Comparison of ENCODE assay signal across 8 mouse cellular contexts in the genomic region with DNA sequence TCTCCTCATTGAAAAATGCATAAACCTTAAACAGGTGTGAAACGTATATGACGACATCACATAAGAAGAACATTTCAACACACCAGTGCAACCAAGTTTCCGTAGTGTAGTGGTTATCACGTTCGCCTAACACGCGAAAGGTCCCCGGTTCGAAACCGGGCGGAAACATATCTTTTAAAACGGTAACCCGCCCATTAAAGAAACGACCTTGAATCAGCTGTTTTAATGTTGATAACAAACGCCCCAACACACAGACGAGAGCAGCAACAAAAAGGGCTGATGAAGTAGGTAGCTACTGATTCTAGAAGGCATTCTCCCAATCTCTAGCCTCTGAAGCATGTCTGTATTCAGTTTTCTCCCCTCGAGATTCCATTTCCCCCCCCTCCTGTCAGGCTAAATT. TPM values are rescaled to one million over a fixed set of nuclear protein-coding genes. Genes with fewer than 3 reads are reported as not detected.
DNase-seq lines count a peak whose midpoint lies in the region; ATAC-seq and TF ChIP-seq lines count a peak whose summit lies in the region.

No protein-coding gene starts in this region.

- peaks cover 48% of the 10 kb centered on the region for H3K4me1 ChIP-seq in E14TG2a.4 (replicated peaks; ENCODE audit: low read depth, low read length)
- H3K4me1 ChIP-seq in brown adipose tissue, adult 24 weeks (ENCODE audit: control insufficient read depth, insufficient read depth, insufficient read length, low read length) = no peaks in the 10 kb centered on the region
- peaks cover 21% of the 10 kb centered on the region for H3K4me1 ChIP-seq in forebrain, embryonic 10.5 days
- H3K4me1 ChIP-seq in heart, postnatal 0 days (ENCODE audit: control insufficient read depth, insufficient read depth) = peaks cover 12% of the 10 kb centered on the region
- peaks cover 24% of the 10 kb centered on the region for H3K4me1 ChIP-seq in liver, embryonic 15.5 days (replicated peaks)
- peaks cover 6% of the 10 kb centered on the region; the same call in 1 of the 2 replicates for H3K4me1 ChIP-seq in neural tube, embryonic 11.5 days (ENCODE audit: control insufficient read depth, insufficient read depth, low read length)
- peaks cover 16% of the 10 kb centered on the region for H3K4me1 ChIP-seq in stomach, embryonic 16.5 days (ENCODE audit: control insufficient read depth, insufficient read depth, low read length)

- WGBS in forebrain, embryonic 10.5 days = 0% methylated on average over 17 of the region's 17 CpGs
- under 1% methylated on average over 17 of the region's 17 CpGs for WGBS in heart, postnatal 0 days
- 0% methylated on average over 17 of the region's 17 CpGs for WGBS in liver, embryonic 15.5 days (ENCODE audit: insufficient replicate concordance)
- under 1% methylated on average over 17 of the region's 17 CpGs for WGBS in neural tube, embryonic 11.5 days
- WGBS in stomach, embryonic 16.5 days = under 1% methylated on average over 17 of the region's 17 CpGs

- peaks cover 34% of the 10 kb centered on the region for H3K27me3 ChIP-seq in E14TG2a.4 (ENCODE audit: insufficient read depth, low read length)
- peaks cover 37% of the 10 kb centered on the region for H3K27me3 ChIP-seq in forebrain, embryonic 10.5 days (ENCODE audit: poor library complexity, severe bottlenecking)
- no peaks in the 10 kb centered on the region for H3K27me3 ChIP-seq in heart, postnatal 0 days (ENCODE audit: control insufficient read depth, insufficient read depth, low read length)
- H3K27me3 ChIP-seq in liver, embryonic 15.5 days = peaks cover 37% of the 10 kb centered on the region
- no peaks in the 10 kb centered on the region for H3K27me3 ChIP-seq in neural tube, embryonic 11.5 days (ENCODE audit: control insufficient read depth, insufficient read depth, low read length)
- H3K27me3 ChIP-seq in stomach, embryonic 16.5 days (ENCODE audit: control insufficient read depth, insufficient read depth, low read length) = no peaks in the 10 kb centered on the region

- no peak overlapping the region for H3K9ac ChIP-seq in heart, postnatal 0 days (replicated peaks; ENCODE audit: low read depth, low read length)
- H3K9ac ChIP-seq in liver, embryonic 15.5 days = peak overlapping the region; percentile 62
- H3K9ac ChIP-seq in neural tube, embryonic 11.5 days (ENCODE audit: low read length) = no peak overlapping the region
- H3K9ac ChIP-seq in stomach, embryonic 16.5 days (ENCODE audit: low read length) = 0 out of 2 replicates have a peak overlapping the region, but pooled peaks have one; percentile 39

- no peaks in the 10 kb centered on the region for H3K9me3 ChIP-seq in E14TG2a.4 (ENCODE audit: low read length)
- H3K9me3 ChIP-seq in forebrain, embryonic 10.5 days = no peaks in the 10 kb centered on the region
- H3K9me3 ChIP-seq in heart, postnatal 0 days (replicated peaks; ENCODE audit: control insufficient read depth, low read length) = no peaks in the 10 kb centered on the region
- H3K9me3 ChIP-seq in liver, embryonic 15.5 days (replicated peaks) = no peaks in the 10 kb centered on the region
- no peaks in the 10 kb centered on the region for H3K9me3 ChIP-seq in neural tube, embryonic 11.5 days (ENCODE audit: control insufficient read depth, low read length)
- H3K9me3 ChIP-seq in stomach, embryonic 16.5 days (replicated peaks; ENCODE audit: control insufficient read depth, low read length) = no peaks in the 10 kb centered on the region

- peak; percentile 79 for DNase-seq in forebrain, embryonic 10.5 days (ENCODE audit: extremely low spot score, low spot score)
- peak; percentile 82 for DNase-seq in heart, postnatal 0 days (ENCODE audit: low spot score)
- peak; percentile 93 to 94 for DNase-seq in kidney, postnatal 36 days
- DNase-seq in neural tube, embryonic 11.5 days (ENCODE audit: low spot score) = peak; percentile 88

- H3K4me3 ChIP-seq in E14TG2a.4 (replicated peaks; ENCODE audit: low read length) = peak overlapping the region; percentile 99
- peak overlapping the region; percentile 63 for H3K4me3 ChIP-seq in brown adipose tissue, adult 24 weeks (ENCODE audit: insufficient read depth, low read depth, low read length)
- peak overlapping the region; percentile 92 for H3K4me3 ChIP-seq in forebrain, embryonic 10.5 days
- peak overlapping the region; percentile 95 for H3K4me3 ChIP-seq in heart, postnatal 0 days (ENCODE audit: low read depth, low read length)
- peak overlapping the region; percentile 91 for H3K4me3 ChIP-seq in liver, embryonic 15.5 days (replicated peaks)
- H3K4me3 ChIP-seq in neural tube, embryonic 11.5 days (ENCODE audit: low read depth, low read length) = peak overlapping the region; percentile 88
- peak overlapping the region; percentile 63 for H3K4me3 ChIP-seq in stomach, embryonic 16.5 days (replicated peaks; ENCODE audit: low read length)

- ATAC-seq in heart, postnatal 0 days (ENCODE audit: insufficient read depth, low read depth) = peak; percentile 10; the same call in 1 of the 2 replicates
- peak; percentile 41 for ATAC-seq in liver, embryonic 15.5 days (ENCODE audit: insufficient read depth)
- ATAC-seq in neural tube, embryonic 11.5 days (ENCODE audit: insufficient read depth, low FRiP score, low TSS enrichment) = peak; percentile 46
- ATAC-seq in stomach, embryonic 16.5 days (ENCODE audit: insufficient read depth, low FRiP score) = peak; percentile 57

- peaks cover 23% of the 10 kb centered on the region for H3K36me3 ChIP-seq in E14TG2a.4 (ENCODE audit: insufficient read depth, low read length)
- H3K36me3 ChIP-seq in forebrain, embryonic 10.5 days (replicated peaks) = peaks cover 19% of the 10 kb centered on the region
- H3K36me3 ChIP-seq in heart, postnatal 0 days (replicated peaks; ENCODE audit: control insufficient read depth, insufficient read depth, low read length) = peaks cover 19% of the 10 kb centered on the region
- peaks cover 18% of the 10 kb centered on the region for H3K36me3 ChIP-seq in liver, embryonic 15.5 days (replicated peaks)
- no peaks in the 10 kb centered on the region for H3K36me3 ChIP-seq in neural tube, embryonic 11.5 days (ENCODE audit: control insufficient read depth, insufficient read depth, low read length)
- peaks cover 10% of the 10 kb centered on the region for H3K36me3 ChIP-seq in stomach, embryonic 16.5 days (ENCODE audit: control insufficient read depth, insufficient read depth, low read length)

- TF ChIP-seq EP300 in heart, postnatal 0 days (IDR thresholded peaks at IDR 0.05; ENCODE audit: low read depth) = no peak

- TF ChIP-seq CTCF in E14TG2a.4 (conservative IDR thresholded peaks at IDR 0.05; ENCODE audit: low read length) = no peak
- TF ChIP-seq CTCF in heart, postnatal 0 days (IDR thresholded peaks at IDR 0.05; ENCODE audit: low read depth) = no peak

- H3K4me2 ChIP-seq in heart, postnatal 0 days (ENCODE audit: low read depth, low read length) = peak overlapping the region; percentile 75
- H3K4me2 ChIP-seq in liver, embryonic 15.5 days = peak overlapping the region; percentile 91
- peak overlapping the region; percentile 69 for H3K4me2 ChIP-seq in neural tube, embryonic 11.5 days (ENCODE audit: low read depth)
- H3K4me2 ChIP-seq in stomach, embryonic 16.5 days (ENCODE audit: low read depth, low read length) = peak overlapping the region; percentile 74

- no peak overlapping the region; the same call in 1 of the 2 replicates for H3K27ac ChIP-seq in brown adipose tissue, adult 24 weeks (replicated peaks; ENCODE audit: low read depth, low read length)
- H3K27ac ChIP-seq in forebrain, embryonic 10.5 days = no peak overlapping the region
- H3K27ac ChIP-seq in heart, postnatal 0 days (ENCODE audit: low read depth) = peak overlapping the region; percentile 98
- peak overlapping the region; percentile 98 for H3K27ac ChIP-seq in liver, embryonic 15.5 days (replicated peaks)
- H3K27ac ChIP-seq in neural tube, embryonic 11.5 days (ENCODE audit: low read depth, low read length) = no peak overlapping the region
- peak overlapping the region; percentile 67 for H3K27ac ChIP-seq in stomach, embryonic 16.5 days (ENCODE audit: low read length)

RNA-seq across cellular contexts. Expression of a gene that starts 0.7 kb away (rescaled TPM):
- 7.3 and 11.2 TPM in 2 replicates for polyA plus RNA-seq in brown adipose tissue, adult 24 weeks (2012; ENCODE audit: insufficient read depth, insufficient read length, missing spikeins)
- 29.9 and 31.0 TPM in 2 replicates for polyA plus RNA-seq in forebrain, embryonic 10.5 days (2016; fragmentation: Nextera tagmentation; extraction: Ambion mirVana)
- total RNA-seq in heart, postnatal 0 days (2014; rRNA removed; ENCODE audit: low replicate concordance) = 14.9 and 18.3 TPM in 2 replicates
- polyA plus RNA-seq in heart, postnatal 0 days (2015; fragmentation: Nextera tagmentation; extraction: Ambion mirVana) = 15.1 and 17.2 TPM in 2 replicates
- polyA plus RNA-seq in liver, embryonic 15.5 days (2015; fragmentation: Nextera tagmentation; extraction: Ambion mirVana) = 12.4 and 13.0 TPM in 2 replicates
- 41.9 and 44.6 TPM in 2 replicates for polyA plus RNA-seq in neural tube, embryonic 11.5 days (2014; fragmentation: Nextera tagmentation; extraction: Ambion mirVana)
- 28.0 and 28.9 TPM in 2 replicates for polyA plus RNA-seq in stomach, embryonic 16.5 days (2015; fragmentation: Nextera tagmentation; extraction: Ambion mirVana)

RNA-seq across cellular contexts. Expression of a gene that starts 1.4 kb away (rescaled TPM):
- not detected in 2 replicates for polyA plus RNA-seq in brown adipose tissue, adult 24 weeks (2012; ENCODE audit: insufficient read depth, insufficient read length, missing spikeins)
- 0.09 and 0.17 TPM in 2 replicates for polyA plus RNA-seq in forebrain, embryonic 10.5 days (2016; fragmentation: Nextera tagmentation; extraction: Ambion mirVana)
- total RNA-seq in heart, postnatal 0 days (2014; rRNA removed; ENCODE audit: low replicate concordance) = not detected in 2 replicates
- polyA plus RNA-seq in heart, postnatal 0 days (2015; fragmentation: Nextera tagmentation; extraction: Ambion mirVana) = not detected in 2 replicates
- polyA plus RNA-seq in liver, embryonic 15.5 days (2015; fragmentation: Nextera tagmentation; extraction: Ambion mirVana) = not detected in 2 replicates
- 0.31 and 0.37 TPM in 2 replicates for polyA plus RNA-seq in neural tube, embryonic 11.5 days (2014; fragmentation: Nextera tagmentation; extraction: Ambion mirVana)
- polyA plus RNA-seq in stomach, embryonic 16.5 days (2015; fragmentation: Nextera tagmentation; extraction: Ambion mirVana) = 0.11 and 0.41 TPM in 2 replicates

RNA-seq across cellular contexts. Expression of a gene that starts 43.1 kb away (rescaled TPM):
- polyA plus RNA-seq in brown adipose tissue, adult 24 weeks (2012; ENCODE audit: insufficient read depth, insufficient read length, missing spikeins) = not detected in 2 replicates
- polyA plus RNA-seq in forebrain, embryonic 10.5 days (2016; fragmentation: Nextera tagmentation; extraction: Ambion mirVana) = not detected in 2 replicates
- total RNA-seq in heart, postnatal 0 days (2014; rRNA removed; ENCODE audit: low replicate concordance) = not detected in 2 replicates
- not detected in 2 replicates for polyA plus RNA-seq in heart, postnatal 0 days (2015; fragmentation: Nextera tagmentation; extraction: Ambion mirVana)
- polyA plus RNA-seq in liver, embryonic 15.5 days (2015; fragmentation: Nextera tagmentation; extraction: Ambion mirVana) = not detected in 2 replicates
- polyA plus RNA-seq in neural tube, embryonic 11.5 days (2014; fragmentation: Nextera tagmentation; extraction: Ambion mirVana) = 0.16 TPM in 1 of 2 replicates, not detected in the other
- polyA plus RNA-seq in stomach, embryonic 16.5 days (2015; fragmentation: Nextera tagmentation; extraction: Ambion mirVana) = not detected in 2 replicates

RNA-seq across cellular contexts. Expression of a gene that starts 46.5 kb away (rescaled TPM):
- polyA plus RNA-seq in brown adipose tissue, adult 24 weeks (2012; ENCODE audit: insufficient read depth, insufficient read length, missing spikeins) = not detected in 2 replicates
- polyA plus RNA-seq in forebrain, embryonic 10.5 days (2016; fragmentation: Nextera tagmentation; extraction: Ambion mirVana) = 2.0 and 2.4 TPM in 2 replicates
- total RNA-seq in heart, postnatal 0 days (2014; rRNA removed; ENCODE audit: low replicate concordance) = not detected in 2 replicates
- 0.18 and 0.45 TPM in 2 replicates for polyA plus RNA-seq in heart, postnatal 0 days (2015; fragmentation: Nextera tagmentation; extraction: Ambion mirVana)
- 0.05 TPM in 1 of 2 replicates, not detected in the other for polyA plus RNA-seq in liver, embryonic 15.5 days (2015; fragmentation: Nextera tagmentation; extraction: Ambion mirVana)
- 1.2 and 1.6 TPM in 2 replicates for polyA plus RNA-seq in neural tube, embryonic 11.5 days (2014; fragmentation: Nextera tagmentation; extraction: Ambion mirVana)
- 0.59 and 0.65 TPM in 2 replicates for polyA plus RNA-seq in stomach, embryonic 16.5 days (2015; fragmentation: Nextera tagmentation; extraction: Ambion mirVana)

RNA-seq across cellular contexts. Expression of a gene that starts 53.4 kb away (rescaled TPM):
- polyA plus RNA-seq in brown adipose tissue, adult 24 weeks (2012; ENCODE audit: insufficient read depth, insufficient read length, missing spikeins) = 6.1 and 9.2 TPM in 2 replicates
- polyA plus RNA-seq in forebrain, embryonic 10.5 days (2016; fragmentation: Nextera tagmentation; extraction: Ambion mirVana) = 26.7 and 26.9 TPM in 2 replicates
- 18.9 and 29.6 TPM in 2 replicates for total RNA-seq in heart, postnatal 0 days (2014; rRNA removed; ENCODE audit: low replicate concordance)
- 8.4 and 8.5 TPM in 2 replicates for polyA plus RNA-seq in heart, postnatal 0 days (2015; fragmentation: Nextera tagmentation; extraction: Ambion mirVana)
- 0.79 and 1.0 TPM in 2 replicates for polyA plus RNA-seq in liver, embryonic 15.5 days (2015; fragmentation: Nextera tagmentation; extraction: Ambion mirVana)
- 31.8 and 32.1 TPM in 2 replicates for polyA plus RNA-seq in neural tube, embryonic 11.5 days (2014; fragmentation: Nextera tagmentation; extraction: Ambion mirVana)
- polyA plus RNA-seq in stomach, embryonic 16.5 days (2015; fragmentation: Nextera tagmentation; extraction: Ambion mirVana) = 57.4 and 64.1 TPM in 2 replicates

Comparison
In these comparisons a context has a peak if more than half of its experiments do, and no peak if none do; other contexts are left out.
1. H3K27ac ChIP-seq: peak in heart, postnatal 0 days (single experiment), liver, embryonic 15.5 days (single experiment) and stomach, embryonic 16.5 days (single experiment); none in brown adipose tissue, adult 24 weeks (single experiment), forebrain, embryonic 10.5 days (single experiment) and neural tube, embryonic 11.5 days (single experiment).
2. H3K9ac ChIP-seq: peak in liver, embryonic 15.5 days (single experiment) and stomach, embryonic 16.5 days (single experiment); none in heart, postnatal 0 days (single experiment) and neural tube, embryonic 11.5 days (single experiment).
3. Peak in every context shown above with its lines, with median percentiles within 50 percentile points of each other: H3K4me3 ChIP-seq, DNase-seq, ATAC-seq and H3K4me2 ChIP-seq.